Mouse (Mus musculus): ENCODE measurements around the gene Gpsm1.

The Gpsm1 gene

GRCm38 (mm10) chr2:26315072-26315924, at the start of gene Gpsm1:
Gpsm1 (plus strand) TSS chr2:26315515.
- in situ Hi-C loops (cut with MboI; ENCODE audit: low sequenced_read_pairs), result no loop called here

GRCm38 (mm10) chr2:26266066-26266742, 49.1 kb upstream of the Gpsm1 start:
- in situ Hi-C loops (cut with MboI; ENCODE audit: low sequenced_read_pairs), result no loop called here

DNA sequence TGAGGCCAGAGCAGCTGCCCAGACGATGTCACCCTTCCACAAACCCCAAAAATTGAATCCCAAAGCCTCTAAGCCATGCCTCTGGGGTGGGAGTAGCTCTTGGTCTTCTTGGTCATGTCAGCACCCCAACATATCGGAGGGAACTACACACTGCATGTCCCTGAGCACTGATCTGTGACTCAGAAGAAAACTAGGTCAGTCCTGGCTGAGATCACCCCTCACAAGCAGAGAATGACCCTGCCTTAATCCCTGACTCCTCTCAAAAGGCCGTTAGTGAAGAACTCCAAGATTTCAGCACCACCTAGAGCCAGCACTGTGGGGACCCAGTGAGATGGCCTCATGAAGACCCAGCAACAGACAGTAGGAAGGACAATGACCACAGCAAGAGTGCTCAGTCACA, 47.1 kb upstream of the Gpsm1 start:
- in situ Hi-C loops (cut with MboI; ENCODE audit: low sequenced_read_pairs), result no loop called here

DNA sequence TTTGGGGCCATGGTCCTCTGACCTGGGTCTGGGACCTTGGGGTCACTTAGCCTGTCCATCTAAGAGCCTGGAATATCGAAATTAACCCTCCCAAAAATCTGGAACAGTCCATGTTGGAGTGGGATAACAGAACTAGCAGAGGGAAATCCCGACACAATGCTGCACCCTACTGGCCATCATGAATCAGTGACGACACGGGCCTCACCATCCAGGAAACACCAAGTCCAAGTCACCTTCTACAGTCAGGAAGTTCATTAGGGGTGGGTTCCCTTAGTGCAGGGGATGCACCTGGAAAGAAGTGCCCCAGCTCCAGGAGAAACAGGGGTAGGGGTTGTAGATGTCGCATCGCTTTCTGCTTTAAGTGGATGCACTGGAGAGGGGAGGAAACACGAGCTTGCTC, 41.7 kb upstream of the Gpsm1 start:
- in situ Hi-C loops (cut with MboI; ENCODE audit: low sequenced_read_pairs), result no loop called here

DNA sequence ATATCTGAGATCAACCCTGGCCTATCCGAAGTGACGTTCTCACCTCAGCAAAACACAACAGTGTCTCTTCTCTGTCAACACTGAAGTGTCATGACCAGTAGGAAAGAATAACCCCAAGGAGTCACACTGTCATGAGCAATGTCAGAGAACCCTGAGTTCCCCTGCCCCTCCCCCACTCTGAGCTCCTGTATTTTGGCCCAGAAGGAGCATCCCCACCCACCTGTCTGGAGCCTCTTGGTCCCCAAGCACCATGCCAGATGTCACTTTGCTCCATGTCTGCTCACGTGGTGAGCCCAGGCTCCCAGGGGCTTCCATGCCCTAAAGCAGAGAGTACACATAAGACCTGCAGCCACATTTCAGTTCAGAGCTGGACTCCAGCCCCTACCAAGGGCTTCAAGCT, 35.6 kb upstream of the Gpsm1 start:
- in situ Hi-C loops (cut with MboI; ENCODE audit: low sequenced_read_pairs), result loop anchor here (25.0 kb wide), 1 partner anchor 117 kb away; no protein-coding TSS in a partner anchor

DNA sequence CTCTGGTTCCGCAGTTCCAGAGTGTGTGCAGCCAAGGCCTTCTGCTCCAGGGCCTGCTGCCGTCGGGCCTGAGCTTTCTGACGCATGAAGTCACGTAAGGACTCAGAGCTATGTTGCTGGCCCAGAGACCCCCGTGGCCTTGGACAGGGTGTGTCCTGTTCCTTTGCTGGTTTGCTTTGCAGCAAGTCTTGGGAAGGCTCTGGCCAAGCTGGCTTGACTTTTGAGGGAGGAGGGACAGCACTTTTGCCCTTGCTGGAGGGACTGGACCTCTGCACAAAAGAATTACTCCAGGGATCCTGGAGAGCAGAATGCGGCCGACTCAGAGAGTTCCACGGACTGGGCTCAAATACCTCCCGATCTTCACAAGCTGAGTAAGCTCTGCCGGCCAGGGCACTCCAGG, 34.7 kb upstream of the Gpsm1 start:
- in situ Hi-C loops (cut with MboI; ENCODE audit: low sequenced_read_pairs), result loop anchor here (25.0 kb wide), 1 partner anchor 118 kb away; no protein-coding TSS in a partner anchor

DNA sequence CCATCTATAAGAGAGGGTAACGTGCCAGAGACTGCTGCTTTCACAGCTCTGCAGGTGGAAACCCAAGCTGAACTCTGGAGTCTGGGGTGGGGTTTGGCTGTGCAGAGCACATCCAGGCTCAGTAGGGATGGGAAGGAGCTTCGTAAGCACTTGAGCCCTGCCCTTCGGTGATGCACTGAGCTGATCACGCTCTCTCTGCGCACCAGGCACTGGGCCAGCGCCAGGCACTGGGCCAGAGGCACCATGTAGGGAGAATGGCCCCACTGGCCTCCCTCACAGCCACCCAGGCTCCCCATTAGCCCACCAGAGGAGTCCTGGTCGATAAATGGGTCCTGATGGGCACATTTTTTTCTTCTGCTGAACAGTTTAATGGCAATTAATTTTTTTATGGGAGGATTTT, 29.5 kb upstream of the Gpsm1 start:
- in situ Hi-C loops (cut with MboI; ENCODE audit: low sequenced_read_pairs), result loop anchor here (25.0 kb wide), 1 partner anchor 124 kb away; no protein-coding TSS in a partner anchor

GRCm38 (mm10) chr2:26286391-26286790, 28.9 kb upstream of the Gpsm1 start:
- in situ Hi-C loops (cut with MboI; ENCODE audit: low sequenced_read_pairs), result loop anchor here (25.0 kb wide), 1 partner anchor 124 kb away; no protein-coding TSS in a partner anchor

DNA sequence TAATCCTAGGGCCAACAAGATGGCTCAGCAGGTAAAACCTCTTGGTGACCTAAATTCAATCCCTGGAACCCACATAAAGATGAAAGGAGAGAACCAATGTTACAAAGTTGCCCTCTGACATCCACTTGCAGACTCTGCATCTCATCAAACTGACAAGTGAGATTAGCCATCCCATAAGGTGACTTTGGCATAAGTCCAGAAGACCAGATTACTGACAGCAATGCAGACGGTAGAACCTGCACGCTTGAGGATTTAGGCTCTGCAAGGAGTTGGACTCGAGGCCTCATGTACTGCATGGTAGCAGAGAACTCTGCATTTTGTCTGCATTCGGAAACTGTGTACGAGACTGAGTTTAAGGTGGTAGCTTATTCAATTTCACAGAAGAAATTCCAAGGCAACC, 25.2 kb upstream of the Gpsm1 start:
- in situ Hi-C loops (cut with MboI; ENCODE audit: low sequenced_read_pairs), result loop anchor here (25.0 kb wide), 1 partner anchor 128 kb away; no protein-coding TSS in a partner anchor

- in situ Hi-C loops (cut with MboI; ENCODE audit: low sequenced_read_pairs), result loop anchor here (25.0 kb wide), 1 partner anchor 132 kb away; no protein-coding TSS in a partner anchor
Observed at GRCm38 (mm10) chr2:26294457-26294856, 20.9 kb upstream of the Gpsm1 start, which contains the start of gene Ccdc187. Ccdc187 (minus strand) TSS chr2:26294557.

- in situ Hi-C loops (cut with MboI; ENCODE audit: low sequenced_read_pairs), result loop anchor here (25.0 kb wide), 1 partner anchor 134 kb away; no protein-coding TSS in a partner anchor
Observed at GRCm38 (mm10) chr2:26296606-26297195, 18.6 kb upstream of the Gpsm1 start.

DNA sequence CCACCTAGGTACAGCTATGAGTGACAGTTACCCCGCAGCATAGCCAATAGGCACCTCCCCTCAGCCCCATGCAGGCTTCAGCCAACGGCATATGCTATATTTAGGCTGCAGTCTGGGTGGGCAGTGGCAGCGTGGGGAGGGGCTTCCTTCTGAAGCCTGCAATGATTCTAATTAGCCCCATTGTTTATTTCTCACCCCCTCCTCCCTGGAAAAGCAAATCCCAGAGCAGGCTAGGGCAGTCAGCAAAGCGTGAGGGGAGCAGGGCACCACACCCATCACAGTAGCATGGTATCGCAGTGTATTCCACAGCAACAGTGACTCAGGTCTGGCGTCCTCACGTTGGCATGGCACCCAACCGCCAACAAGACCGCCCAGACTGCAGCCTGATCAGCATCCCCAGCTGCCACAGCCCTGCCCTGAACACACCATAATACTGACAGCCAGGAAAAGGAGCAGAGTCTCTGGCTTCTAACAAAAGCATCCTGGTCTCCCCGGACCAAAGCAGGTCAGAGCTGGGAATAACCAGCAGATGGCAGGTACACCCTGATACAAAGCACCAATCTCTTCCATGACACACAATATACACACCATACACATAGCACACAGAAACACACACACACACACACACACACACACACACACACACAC, 17.0 kb upstream of the Gpsm1 start:
- in situ Hi-C loops (cut with MboI; ENCODE audit: low sequenced_read_pairs), result loop anchor here (25.0 kb wide), 1 partner anchor 136 kb away; no protein-coding TSS in a partner anchor

GRCm38 (mm10) chr2:26298856-26299230, 16.5 kb upstream of the Gpsm1 start:
- in situ Hi-C loops (cut with MboI; ENCODE audit: low sequenced_read_pairs), result loop anchor here (25.0 kb wide), 1 partner anchor 137 kb away; no protein-coding TSS in a partner anchor

- in situ Hi-C loops (cut with MboI; ENCODE audit: low sequenced_read_pairs), result loop anchor here (25.0 kb wide), 1 partner anchor 137 kb away; no protein-coding TSS in a partner anchor
Observed at GRCm38 (mm10) chr2:26299336-26299735, 16.0 kb upstream of the Gpsm1 start.

GRCm38 (mm10) chr2:26300161-26300807, 15.0 kb upstream of the Gpsm1 start:
- in situ Hi-C loops (cut with MboI; ENCODE audit: low sequenced_read_pairs), result no loop called here

DNA sequence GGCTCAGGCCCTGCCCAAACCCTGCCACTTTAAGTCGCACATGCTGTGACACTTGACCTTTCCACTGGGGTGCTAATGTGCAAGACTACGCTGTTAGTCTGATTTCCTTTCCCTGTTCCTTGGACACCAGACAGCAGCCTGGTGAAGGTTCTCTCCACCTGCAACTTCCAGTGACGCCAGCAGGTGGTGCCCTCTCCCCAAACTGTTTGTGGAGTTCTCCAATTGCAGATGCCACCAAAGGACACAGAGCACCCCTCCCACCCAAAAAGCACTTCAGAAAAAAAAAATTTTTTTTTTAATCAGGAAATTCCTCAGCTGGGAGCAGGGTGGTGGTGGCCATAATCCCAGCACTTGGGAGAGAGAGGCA, 14.5 kb upstream of the Gpsm1 start:
- in situ Hi-C loops (cut with MboI; ENCODE audit: low sequenced_read_pairs), result no loop called here

DNA sequence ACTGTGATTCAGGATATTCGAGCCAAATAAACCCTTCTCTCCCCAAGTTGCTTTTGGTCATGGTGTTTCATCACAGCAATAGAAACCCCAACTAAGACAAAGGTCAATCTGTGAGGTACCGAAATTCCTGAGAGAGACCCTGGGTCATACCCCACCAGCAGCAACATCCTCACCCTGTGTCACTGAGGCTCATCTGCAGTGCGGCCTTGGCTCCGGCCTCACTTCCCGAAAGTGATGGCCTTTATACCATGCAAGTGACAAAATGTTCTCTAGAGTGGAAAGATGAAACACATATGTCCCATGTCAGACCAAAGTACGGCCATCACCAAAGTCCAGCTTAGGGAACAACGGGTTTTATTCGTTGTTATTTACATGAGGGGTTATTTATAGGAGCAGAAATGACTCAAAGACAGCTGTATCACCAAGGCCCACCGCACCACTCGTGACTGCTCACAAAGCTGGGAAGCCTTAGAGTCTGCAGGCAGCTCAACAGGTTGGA, 13.3 kb upstream of the Gpsm1 start:
- in situ Hi-C loops (cut with MboI; ENCODE audit: low sequenced_read_pairs), result no loop called here

- in situ Hi-C loops (cut with MboI; ENCODE audit: low sequenced_read_pairs), result no loop called here
Observed at GRCm38 (mm10) chr2:26304711-26305110, 10.6 kb upstream of the Gpsm1 start.

DNA sequence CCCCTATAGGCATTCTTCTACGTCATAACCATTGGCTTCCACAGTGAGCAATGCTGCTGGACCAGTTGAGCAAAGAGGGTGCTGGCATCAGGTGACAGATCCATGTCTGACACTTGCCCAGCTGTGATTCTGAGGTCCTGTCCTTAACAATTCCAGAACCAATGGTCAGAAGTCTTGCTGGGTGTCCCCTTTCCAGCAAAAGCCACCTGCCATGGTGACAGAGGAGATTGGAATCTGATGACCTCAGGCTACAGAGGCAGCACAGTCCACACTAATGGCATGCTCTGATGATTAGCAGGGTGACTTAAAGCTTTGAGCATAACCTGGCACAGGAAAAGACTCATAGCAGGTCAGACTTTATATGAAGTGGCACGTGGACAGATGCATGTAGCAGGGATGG, 9.8 kb upstream of the Gpsm1 start:
- in situ Hi-C loops (cut with MboI; ENCODE audit: low sequenced_read_pairs), result no loop called here

DNA sequence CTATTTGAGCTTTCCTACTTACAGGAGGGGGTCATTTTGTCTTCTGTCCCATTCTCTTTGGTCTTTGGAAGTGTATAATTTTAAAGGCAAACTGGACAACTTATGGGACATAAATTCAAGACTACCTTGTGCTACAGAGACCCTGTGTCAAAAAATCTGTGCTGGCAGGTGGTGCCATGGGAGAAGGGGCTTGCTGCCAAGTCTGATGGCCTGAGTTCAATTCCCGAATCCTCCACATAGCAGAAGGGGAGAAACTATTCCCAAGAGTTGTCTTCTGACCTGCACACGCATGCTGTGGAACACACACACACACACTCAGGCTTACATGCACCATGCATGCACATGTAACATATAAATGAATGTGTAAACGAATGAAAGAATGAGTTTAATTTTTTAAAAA, 8.6 kb upstream of the Gpsm1 start:
- in situ Hi-C loops (cut with MboI; ENCODE audit: low sequenced_read_pairs), result no loop called here

Data from CH12F3 (cell line).